Mouse (Mus musculus): Measurements from ENCODE around the gene Melk.

Gene Melk

GRCm38 (mm10) chr4:44327976-44328375, 27.3 kb downstream of the Melk start:
- DNase-seq = no peak

DNA sequence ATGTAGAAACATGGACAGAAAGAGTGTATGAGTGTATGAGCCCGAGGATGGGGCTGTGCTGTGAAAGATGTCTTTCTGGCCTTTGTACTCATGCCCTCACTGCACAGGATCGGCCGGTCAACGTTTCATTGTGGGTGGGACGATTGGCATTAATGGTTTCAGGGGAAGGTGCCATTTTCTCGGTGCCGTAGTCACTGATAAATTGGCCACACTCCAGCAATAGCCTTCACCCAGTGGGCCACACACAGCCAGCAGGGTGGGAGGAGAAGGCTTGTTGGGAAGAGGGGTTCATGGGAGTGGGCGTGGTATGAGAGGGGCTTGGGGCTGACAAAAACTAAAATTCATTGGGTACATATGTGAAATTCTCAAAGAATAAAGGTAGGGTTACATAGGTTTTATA, 34.3 kb downstream of the Melk start:
- DNase-seq = no peak

DNA sequence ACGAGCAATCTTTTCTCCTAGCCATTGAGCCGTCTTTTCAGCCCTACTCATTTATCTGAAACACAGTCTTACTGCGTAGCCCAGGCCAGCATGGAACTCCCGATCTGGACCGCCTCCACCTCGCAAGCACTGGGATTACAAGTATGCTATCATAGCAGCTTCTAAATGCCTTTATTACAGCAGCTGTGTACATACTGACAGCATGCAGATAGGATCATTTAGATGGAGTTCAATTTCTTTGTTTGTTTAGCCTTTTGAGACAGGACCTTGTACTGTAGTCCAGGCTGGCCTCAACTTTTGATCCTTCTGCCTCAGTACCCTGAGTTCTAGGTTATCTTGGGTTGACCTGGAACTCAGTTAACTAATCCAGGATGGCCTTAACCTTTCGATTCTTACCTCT, 61.0 kb downstream of the Melk start:
- DNase-seq = no peak

DNA sequence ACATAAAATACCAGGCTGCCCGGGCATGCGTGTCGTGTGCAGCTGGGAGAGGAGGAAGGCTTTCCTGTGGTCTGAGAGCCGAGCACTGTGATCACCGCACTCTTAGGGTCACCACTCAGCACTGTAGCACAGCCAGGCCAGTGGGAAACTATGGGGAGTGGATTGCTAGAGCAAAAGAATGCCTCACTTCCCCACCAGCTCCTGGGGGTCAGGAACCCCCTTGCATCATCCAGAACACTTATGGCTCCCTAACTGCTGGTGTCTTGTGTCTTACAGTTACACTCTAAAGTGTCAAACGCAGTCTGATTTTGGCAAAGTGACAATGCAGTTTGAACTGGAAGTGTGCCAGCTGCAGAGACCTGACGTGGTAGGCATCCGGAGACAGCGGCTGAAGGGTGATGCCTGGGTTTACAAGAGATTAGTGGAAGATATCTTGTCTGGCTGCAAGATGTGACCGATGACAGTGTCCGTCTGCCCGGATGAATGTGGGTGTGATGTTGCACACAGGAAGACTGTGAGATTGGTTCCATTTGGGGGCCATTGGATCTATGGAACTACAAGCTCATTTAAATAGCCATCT, 62.8 kb downstream of the Melk start:
- no peak for DNase-seq

- no peak for DNase-seq
These were observed 91.8 kb downstream of the Melk start for GRCm38 (mm10) chr4:44392231-44393216.

DNA sequence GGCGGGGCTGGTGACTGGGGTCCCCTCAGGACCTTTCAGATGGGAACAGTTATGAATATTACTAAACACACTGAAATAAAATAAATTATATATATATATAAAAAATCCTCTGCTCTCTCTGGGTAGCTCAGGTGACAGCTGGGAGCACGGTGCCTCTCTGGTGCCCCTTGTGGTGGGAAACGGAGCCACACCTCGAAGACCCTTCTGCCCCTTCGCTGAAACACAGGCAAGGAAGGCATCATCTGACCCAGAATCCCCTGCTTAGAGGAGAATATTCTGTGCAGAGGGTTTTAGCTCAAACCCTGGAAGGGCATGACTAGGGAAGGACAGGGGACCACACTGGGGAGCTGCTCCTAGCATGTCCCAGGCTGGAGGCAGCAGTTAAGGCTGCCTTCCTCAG, 101.9 kb downstream of the Melk start:
- DNase-seq = peak in 1 of 2 experiments; percentile 24

- DNase-seq = no peak
These were observed 103.8 kb downstream of the Melk start for GRCm38 (mm10) chr4:44404487-44404886.
